Mouse (Mus musculus) hindbrain, embryonic 16.5 days (tissue): ENCODE data around the gene Mctp2. TPM values are rescaled to one million over a fixed set of nuclear protein-coding genes. Genes with fewer than 3 reads are reported as not detected.

Source experiments
- ATAC-seq: fragments of 200-750 bp; cut with Nextera tagmentation; 2 replicates; pipeline ENCODE4 v1.8.0; 2017; ENCODE audit warnings: moderate TSS enrichment, moderate library complexity
- H3K27ac ChIP-seq: fragments of 300-500 bp; sonication (generic); 2 replicates; pipeline ENCODE4 v1.5.1; 2014; ENCODE audit warnings: low read depth, mild to moderate bottlenecking, control low read depth, low read length, moderate library complexity
- H3K27me3 ChIP-seq: fragments of 300-500 bp; sonication (generic); replicated peaks from 2 replicates; pipeline ENCODE4 v1.6.1; 2014; ENCODE audit warnings: low read length; ENCODE audit not compliant: control insufficient read depth, insufficient read depth
- H3K36me3 ChIP-seq: fragments of 300-500 bp; sonication (generic); 2 replicates; pipeline ENCODE4 v1.6.1; 2014; ENCODE audit warnings: mild to moderate bottlenecking, low read length, moderate library complexity, mixed read lengths; ENCODE audit not compliant: control insufficient read depth, insufficient read depth
- H3K4me1 ChIP-seq: fragments of 300-500 bp; sonication (generic); 2 replicates; pipeline ENCODE4 v1.6.1; 2014; ENCODE audit warnings: low read depth, low read length; ENCODE audit not compliant: control insufficient read depth, insufficient read depth
- H3K4me2 ChIP-seq: fragments of 300-500 bp; sonication (generic); 2 replicates; pipeline ENCODE4 v1.6.1; 2014; ENCODE audit warnings: mild to moderate bottlenecking, low read length, control low read depth, moderate library complexity
- H3K4me3 ChIP-seq: fragments of 300-500 bp; sonication (generic); 2 replicates; pipeline ENCODE4 v1.5.1; 2014; ENCODE audit warnings: mild to moderate bottlenecking, low read length, control low read depth, moderate library complexity
- H3K9ac ChIP-seq: fragments of 300-500 bp; sonication (generic); 2 replicates; pipeline ENCODE4 v1.6.1; 2014; ENCODE audit warnings: low read depth, mild to moderate bottlenecking, control low read depth, low read length, moderate library complexity
- H3K9me3 ChIP-seq: fragments of 300-500 bp; sonication (generic); 2 replicates; pipeline ENCODE4 v1.6.1; 2014; ENCODE audit warnings: mild to moderate bottlenecking, low read length, moderate library complexity; ENCODE audit not compliant: control insufficient read depth
- WGBS: fragments of 180-500 bp; shearing (Covaris S2); extraction: QIAGEN DNeasy Blood & Tissue Kit; methylation state at CpG from one replicate; pipeline ENCODE4 v1.1.7; 2014; 5-methylcytosine and 5-hydroxymethylcytosine counted together
- polyA plus RNA-seq: library from polyadenylated mRNA; unstranded; fragments of >200 nt; fragmentation: Nextera tagmentation; extraction: Ambion mirVana; gene quantifications from 2 replicates; pipeline ENCODE4 v1.2.1, GENCODE M21; 2015

The Mctp2 gene
- polyA plus RNA-seq, 1 experiment from 2014 or later, result 0.74 TPM

- no peak overlapping the region for H3K4me3 ChIP-seq
- WGBS, result 94% methylated on average over 6 of the region's 6 CpGs
Observed at GRCm38 (mm10) chr7:72098603-72099002, 207.8 kb downstream of the Mctp2 start.

GRCm38 (mm10) chr7:72096973-72097372, 209.4 kb downstream of the Mctp2 start:
- H3K4me1 ChIP-seq, result no peaks in the 10 kb centered on the region
- WGBS, result 40% methylated on average over 1 of the region's 1 CpGs
- no peak overlapping the region for H3K4me2 ChIP-seq
- H3K27ac ChIP-seq, result no peak overlapping the region
- no peak overlapping the region for H3K4me3 ChIP-seq
- no peak for ATAC-seq
- no peaks in the 10 kb centered on the region for H3K36me3 ChIP-seq
- H3K9me3 ChIP-seq, result no peaks in the 10 kb centered on the region
- H3K9ac ChIP-seq, result no peak overlapping the region
- no peaks in the 10 kb centered on the region for H3K27me3 ChIP-seq

More at GRCm38 (mm10) chr7:72098603-72099002, 207.8 kb downstream of the Mctp2 start:
- Histone ChIP-seq H3K36me3 (no peaks in the 10 kb centered on the region), H3K27me3 (no peaks in the 10 kb centered on the region), H3K4me1 (no peaks in the 10 kb centered on the region), H3K9me3 (no peaks in the 10 kb centered on the region), H3K27ac (no peak overlapping the region), H3K9ac (no peak overlapping the region), H3K4me2 (no peak overlapping the region)
- no peak for ATAC-seq

- Histone ChIP-seq H3K27me3 (no peaks in the 10 kb centered on the region), H3K9me3 (no peaks in the 10 kb centered on the region), H3K9ac (no peak overlapping the region), H3K4me3 (no peak overlapping the region), H3K4me1 (no peaks in the 10 kb centered on the region), H3K27ac (no peak overlapping the region), H3K36me3 (no peaks in the 10 kb centered on the region), H3K4me2 (no peak overlapping the region)
- WGBS, result 70% methylated on average over 3 of the region's 3 CpGs
- ATAC-seq, result no peak
Observed at GRCm38 (mm10) chr7:72096433-72096832, 210.0 kb downstream of the Mctp2 start.

GRCm38 (mm10) chr7:72089463-72090175, 216.8 kb downstream of the Mctp2 start:
- no peak overlapping the region for H3K4me3 ChIP-seq
- no peaks in the 10 kb centered on the region for H3K27me3 ChIP-seq
- H3K27ac ChIP-seq, result no peak overlapping the region
- 84% methylated on average over 3 of the region's 3 CpGs for WGBS
- H3K9ac ChIP-seq, result no peak overlapping the region
- no peaks in the 10 kb centered on the region for H3K4me1 ChIP-seq
- ATAC-seq, result no peak
- no peaks in the 10 kb centered on the region for H3K9me3 ChIP-seq
- no peaks in the 10 kb centered on the region for H3K36me3 ChIP-seq
- H3K4me2 ChIP-seq, result no peak overlapping the region

GRCm38 (mm10) chr7:72080705-72081104, 225.7 kb downstream of the Mctp2 start:
- H3K27me3 ChIP-seq, result no peaks in the 10 kb centered on the region
- 67% methylated on average over 1 of the region's 1 CpGs for WGBS
- no peak for ATAC-seq

GRCm38 (mm10) chr7:72078896-72079295, 227.5 kb downstream of the Mctp2 start:
- Histone ChIP-seq H3K9ac (no peak overlapping the region), H3K4me1 (no peaks in the 10 kb centered on the region), H3K27me3 (no peaks in the 10 kb centered on the region), H3K9me3 (no peaks in the 10 kb centered on the region), H3K27ac (no peak overlapping the region), H3K36me3 (no peaks in the 10 kb centered on the region), H3K4me3 (no peak overlapping the region), H3K4me2 (no peak overlapping the region)
- no peak for ATAC-seq
- WGBS, result 29% methylated on average over 5 of the region's 5 CpGs

More at GRCm38 (mm10) chr7:72080705-72081104, 225.7 kb downstream of the Mctp2 start:
- no peaks in the 10 kb centered on the region for H3K4me1 ChIP-seq
- no peaks in the 10 kb centered on the region for H3K36me3 ChIP-seq
- H3K4me2 ChIP-seq, result no peak overlapping the region
- H3K9me3 ChIP-seq, result no peaks in the 10 kb centered on the region
- H3K27ac ChIP-seq, result no peak overlapping the region
- no peak overlapping the region for H3K4me3 ChIP-seq
- no peak overlapping the region for H3K9ac ChIP-seq

- Histone ChIP-seq H3K36me3 (no peaks in the 10 kb centered on the region), H3K4me3 (no peak overlapping the region), H3K27ac (no peak overlapping the region), H3K9ac (no peak overlapping the region), H3K9me3 (no peaks in the 10 kb centered on the region), H3K4me1 (no peaks in the 10 kb centered on the region), H3K27me3 (no peaks in the 10 kb centered on the region), H3K4me2 (no peak overlapping the region)
- no peak for ATAC-seq
- 70% methylated on average over 13 of the region's 13 CpGs for WGBS
Observed at GRCm38 (mm10) chr7:72071418-72072184, 234.8 kb downstream of the Mctp2 start.

- Histone ChIP-seq H3K4me2 (no peak overlapping the region), H3K27ac (no peak overlapping the region), H3K4me1 (no peaks in the 10 kb centered on the region), H3K27me3 (no peaks in the 10 kb centered on the region), H3K9me3 (no peaks in the 10 kb centered on the region), H3K4me3 (no peak overlapping the region), H3K9ac (no peak overlapping the region), H3K36me3 (no peaks in the 10 kb centered on the region)
- ATAC-seq, result no peak
- 76% methylated on average over 2 of the region's 2 CpGs for WGBS
Observed at GRCm38 (mm10) chr7:72068454-72068853, 238.0 kb downstream of the Mctp2 start.

- Histone ChIP-seq H3K4me3 (no peak overlapping the region), H3K27ac (no peak overlapping the region), H3K4me1 (no peaks in the 10 kb centered on the region), H3K4me2 (no peak overlapping the region), H3K9me3 (no peaks in the 10 kb centered on the region), H3K9ac (no peak overlapping the region), H3K36me3 (no peaks in the 10 kb centered on the region), H3K27me3 (no peaks in the 10 kb centered on the region)
- 97% methylated on average over 2 of the region's 2 CpGs for WGBS
- ATAC-seq, result no peak
Observed at GRCm38 (mm10) chr7:72066352-72066751, 240.1 kb downstream of the Mctp2 start.
